Mouse (Mus musculus): Measurements from ENCODE around the gene Rbm38.

Gene Rbm38

DNA sequence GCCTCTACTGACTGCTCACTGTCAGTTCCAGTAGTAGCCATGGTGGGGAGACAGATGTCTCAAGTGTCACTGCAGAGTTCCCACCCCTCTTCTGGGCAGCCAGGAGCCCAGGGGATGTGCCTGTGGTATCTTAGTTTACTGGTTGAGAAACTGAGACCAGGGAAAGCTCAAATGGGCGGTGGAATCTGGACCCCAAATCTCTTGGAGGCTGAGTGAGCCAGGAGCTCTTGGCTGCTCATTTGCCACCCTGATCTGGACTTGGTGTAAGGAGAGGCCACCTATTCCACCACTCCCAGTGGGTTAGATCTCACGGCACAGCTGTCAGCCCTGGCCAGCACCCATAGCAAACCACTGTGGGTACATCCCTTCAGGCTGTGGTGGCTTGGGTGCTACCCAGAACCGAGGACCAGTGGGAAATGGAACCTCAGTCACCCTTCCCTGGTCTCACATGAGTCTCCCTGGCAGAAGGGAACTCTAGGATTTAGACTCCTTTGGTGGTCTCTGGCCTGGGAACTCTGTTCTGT is 8.3 kb downstream of the Rbm38 start:
- in situ Hi-C loops (cut with MboI; ENCODE audit: unreplicated experiment in 2 of 2) = loop anchor here (10.0 to 25.0 kb wide), 4 partner anchors 409 to 1434 kb away; partner anchors contain the start of genes Atp5e (in 1 of the 2), Cass4 (in 1 of the 2), Gm20721 (in 1 of the 2) and Prelid3b (in 1 of the 2)

DNA sequence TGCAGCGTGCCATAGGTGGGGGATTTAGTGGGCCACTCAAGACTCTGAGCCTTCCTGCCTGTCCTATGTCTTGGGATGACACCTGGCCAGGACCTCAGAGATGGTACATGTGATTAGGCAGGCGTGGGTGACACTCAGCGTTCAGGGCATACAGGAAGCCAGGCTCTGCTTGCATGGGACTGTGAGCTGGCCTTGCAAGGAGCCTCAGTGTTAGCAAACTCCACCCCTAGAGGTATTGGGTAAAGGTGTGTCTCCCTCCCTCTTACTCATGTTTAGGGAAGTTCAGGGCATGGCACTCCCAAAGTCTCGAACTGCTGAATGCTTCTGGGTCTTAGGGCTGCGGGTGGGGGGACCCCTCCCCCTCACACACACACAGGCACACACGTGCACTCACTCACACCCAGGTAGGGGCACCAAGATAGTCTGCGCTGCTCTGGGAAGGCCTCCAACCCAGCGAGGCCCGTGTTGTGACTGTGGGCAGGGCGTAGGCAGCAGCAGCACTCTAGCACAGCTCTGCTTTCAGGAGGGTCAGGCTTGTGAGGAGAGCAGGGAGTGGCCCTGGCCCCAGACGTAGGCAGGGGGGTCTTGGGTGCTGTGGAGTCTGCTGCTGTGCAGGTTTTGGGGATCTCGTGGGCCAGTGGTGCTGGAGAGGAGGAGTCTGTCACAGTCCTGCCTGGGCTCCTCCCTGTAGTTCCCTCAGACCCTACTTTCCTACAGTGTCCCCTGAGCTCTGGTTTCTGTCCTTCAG is 10.5 kb downstream of the Rbm38 start:
- in situ Hi-C loops (cut with MboI; ENCODE audit: unreplicated experiment in 2 of 2) = loop anchor here (25.0 kb wide), 3 partner anchors 407 to 1432 kb away; partner anchors contain the start of genes Atp5e (in 1 of the 2), Cass4 (in 1 of the 2), Prelid3b (in 1 of the 2) and Tubb1 (in 1 of the 2)

DNA sequence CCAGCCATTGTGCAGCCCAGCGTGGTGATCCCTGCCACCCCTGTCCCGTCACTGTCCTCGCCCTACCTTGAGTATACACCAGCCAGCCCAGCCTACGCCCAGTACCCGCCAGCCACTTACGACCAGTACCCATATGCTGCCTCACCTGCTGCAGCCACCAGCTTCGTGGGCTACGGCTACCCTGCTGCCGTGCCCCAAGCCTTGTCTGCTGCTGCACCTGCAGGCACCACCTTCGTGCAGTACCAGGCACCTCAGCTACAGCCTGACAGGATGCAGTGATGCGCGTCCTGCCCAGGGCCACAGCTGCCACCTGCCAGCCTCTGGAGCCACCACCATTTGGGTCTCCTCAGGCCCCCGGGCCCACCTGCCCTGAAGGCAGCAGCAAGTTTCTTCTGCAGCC is 13.2 kb downstream of the Rbm38 start:
- in situ Hi-C loops (cut with MboI; ENCODE audit: unreplicated experiment in 2 of 2) = loop anchor here (25.0 kb wide), 3 partner anchors 404 to 1429 kb away; partner anchors contain the start of genes Atp5e (in 1 of the 2), Cass4 (in 1 of the 2), Prelid3b (in 1 of the 2) and Tubb1 (in 1 of the 2)

DNA sequence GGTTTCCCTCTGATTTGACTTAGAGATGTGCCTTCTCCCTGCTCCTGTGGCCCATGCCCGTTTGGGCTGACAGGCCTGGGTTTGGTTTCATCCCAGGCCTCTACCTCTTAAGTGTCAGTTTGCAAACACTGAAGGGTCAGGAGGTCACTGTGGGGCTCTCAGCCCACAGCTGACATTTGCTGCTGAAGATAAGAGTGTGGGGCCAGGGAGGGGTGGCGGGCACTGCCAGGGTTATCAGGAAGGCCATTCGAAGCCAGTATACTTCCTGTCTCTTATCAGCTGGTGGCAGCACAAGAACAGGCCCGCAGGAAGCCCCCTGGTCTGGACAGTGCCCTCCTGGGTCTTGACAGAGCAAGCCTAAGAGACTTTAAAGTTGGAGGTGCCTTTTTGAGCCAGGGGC is 14.7 kb downstream of the Rbm38 start:
- in situ Hi-C loops (cut with MboI; ENCODE audit: unreplicated experiment in 2 of 2) = loop anchor here (25.0 kb wide), 3 partner anchors 402 to 1427 kb away; partner anchors contain the start of genes Atp5e (in 1 of the 2), Cass4 (in 1 of the 2), Prelid3b (in 1 of the 2) and Tubb1 (in 1 of the 2)

DNA sequence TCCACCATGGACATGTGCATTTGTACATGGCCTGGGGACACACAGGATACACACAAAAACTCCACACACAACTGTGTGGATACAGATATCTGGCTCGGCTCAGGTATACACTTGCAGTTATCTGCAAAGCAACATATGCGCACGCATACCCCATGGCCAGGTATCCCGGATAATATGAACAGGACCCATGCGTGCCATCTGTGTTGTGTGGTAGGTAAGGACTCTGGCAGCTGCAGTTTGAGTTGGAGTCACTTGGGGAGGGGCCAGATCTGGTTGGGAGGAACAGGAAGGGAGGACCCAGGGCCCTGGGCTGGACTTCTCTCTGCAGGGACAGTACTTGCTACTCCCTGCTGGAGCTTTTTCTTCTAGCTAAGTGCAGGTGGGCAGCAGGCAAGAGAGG is 15.4 kb downstream of the Rbm38 start:
- in situ Hi-C loops (cut with MboI; ENCODE audit: unreplicated experiment in 2 of 2) = loop anchor here (25.0 kb wide), 3 partner anchors 402 to 1427 kb away; partner anchors contain the start of genes Atp5e (in 1 of the 2), Cass4 (in 1 of the 2), Prelid3b (in 1 of the 2) and Tubb1 (in 1 of the 2)

DNA sequence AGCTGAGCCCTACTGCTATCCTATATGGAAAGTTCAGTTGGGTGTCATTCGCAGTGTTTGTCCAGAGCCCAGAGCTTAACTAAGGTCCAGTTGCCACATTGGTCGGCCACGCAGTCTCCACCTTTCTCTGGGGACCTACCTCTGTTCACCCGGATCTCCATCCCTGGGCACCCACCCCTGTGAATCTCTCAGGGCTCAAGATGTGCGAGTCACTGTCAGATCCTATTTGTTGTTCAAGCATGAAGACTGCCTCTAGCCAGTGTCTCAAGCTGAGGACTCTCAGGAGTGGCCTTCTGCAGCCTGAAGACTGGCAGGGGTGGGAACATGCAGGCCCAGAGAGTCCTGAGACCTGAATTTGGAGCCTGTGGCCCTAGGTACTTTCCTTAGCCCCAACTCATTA is 15.8 kb downstream of the Rbm38 start:
- in situ Hi-C loops (cut with MboI; ENCODE audit: unreplicated experiment in 2 of 2) = loop anchor here (25.0 kb wide), 3 partner anchors 401 to 1426 kb away; partner anchors contain the start of genes Atp5e (in 1 of the 2), Cass4 (in 1 of the 2), Prelid3b (in 1 of the 2) and Tubb1 (in 1 of the 2)

DNA sequence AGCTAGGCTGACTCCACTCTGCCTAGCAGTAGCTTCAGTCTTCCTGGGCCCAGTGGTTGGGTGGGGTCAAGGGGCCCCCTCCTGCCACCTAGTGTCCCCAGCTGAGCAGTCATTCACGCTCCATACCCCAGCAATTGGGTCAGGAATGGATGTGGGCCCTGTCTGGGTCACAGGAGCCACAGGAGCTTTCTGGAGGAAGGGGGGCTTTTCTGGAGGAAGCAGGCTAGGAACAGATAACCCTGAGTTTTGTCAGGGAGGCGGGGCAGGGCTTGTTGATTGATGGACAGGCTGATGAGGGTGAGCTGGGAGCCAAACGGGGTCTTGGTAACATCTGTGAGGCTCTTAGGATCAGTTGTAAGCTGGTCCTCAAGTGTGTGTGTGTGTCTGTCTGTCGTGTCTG is 16.3 kb downstream of the Rbm38 start:
- in situ Hi-C loops (cut with MboI; ENCODE audit: unreplicated experiment in 2 of 2) = loop anchor here (25.0 kb wide), 3 partner anchors 401 to 1426 kb away; partner anchors contain the start of genes Atp5e (in 1 of the 2), Cass4 (in 1 of the 2), Prelid3b (in 1 of the 2) and Tubb1 (in 1 of the 2)

DNA sequence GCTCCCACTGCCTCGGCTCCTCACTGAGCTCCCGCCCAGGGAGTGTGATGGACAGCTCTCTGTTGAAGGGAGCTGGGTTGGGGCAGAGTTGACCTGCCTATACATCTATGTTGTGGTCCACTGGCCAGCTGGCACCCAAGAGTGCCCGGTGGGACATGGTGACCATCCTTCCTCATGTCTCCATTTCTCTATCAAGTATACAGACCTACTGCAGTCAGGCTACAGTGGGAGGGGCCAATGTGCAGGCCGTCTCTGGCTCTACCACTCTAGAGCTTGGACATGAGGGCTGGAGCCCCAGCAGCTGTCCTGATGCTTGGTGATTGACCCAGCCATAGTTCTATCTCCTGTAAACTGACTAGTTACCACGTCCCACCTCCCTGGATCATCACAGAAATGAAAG is 17.0 kb downstream of the Rbm38 start:
- in situ Hi-C loops (cut with MboI; ENCODE audit: unreplicated experiment in 2 of 2) = loop anchor here (25.0 kb wide), 3 partner anchors 400 to 1425 kb away; partner anchors contain the start of genes Atp5e (in 1 of the 2), Cass4 (in 1 of the 2), Prelid3b (in 1 of the 2) and Tubb1 (in 1 of the 2)

DNA sequence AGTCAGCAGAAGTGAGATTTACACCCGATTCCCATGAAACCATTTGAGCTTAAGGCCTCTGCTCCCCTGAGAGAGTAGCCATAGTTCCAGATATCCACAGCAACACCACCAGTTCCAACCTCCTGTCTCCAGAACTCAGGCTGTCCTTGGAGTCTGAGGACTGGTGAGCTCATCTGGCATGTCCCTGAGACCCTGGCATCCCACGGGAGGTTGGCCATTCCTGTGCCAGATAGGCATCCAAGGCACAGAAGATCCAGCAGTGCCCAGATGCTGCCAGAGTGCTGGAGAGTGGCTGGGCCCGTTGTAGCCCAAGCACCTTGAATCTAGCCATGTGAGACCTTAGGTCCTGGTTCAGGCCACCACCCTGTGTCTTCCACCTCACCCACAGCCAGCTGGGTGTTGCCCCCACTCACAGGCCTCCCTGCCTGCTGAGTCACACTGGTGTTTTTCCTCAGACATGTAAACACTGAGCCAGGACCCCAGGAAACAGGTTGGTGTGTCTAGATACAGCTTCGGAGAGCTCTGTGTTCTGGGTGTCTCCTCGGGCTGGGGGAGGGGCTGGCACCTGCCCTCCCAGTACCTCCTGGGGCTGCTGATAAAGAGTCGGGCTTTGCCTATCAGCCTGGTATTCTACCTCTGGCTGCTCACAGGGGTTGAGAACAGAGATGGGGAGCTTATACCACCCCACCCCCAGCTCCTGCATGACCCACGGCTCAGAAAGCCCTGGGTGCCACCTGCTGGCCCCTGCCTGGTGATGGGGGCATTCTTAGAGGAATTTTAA is 17.7 kb downstream of the Rbm38 start:
- in situ Hi-C loops (cut with MboI; ENCODE audit: unreplicated experiment in 2 of 2) = loop anchor here (25.0 kb wide), 3 partner anchors 399 to 1424 kb away; partner anchors contain the start of genes Atp5e (in 1 of the 2), Cass4 (in 1 of the 2), Prelid3b (in 1 of the 2) and Tubb1 (in 1 of the 2)

DNA sequence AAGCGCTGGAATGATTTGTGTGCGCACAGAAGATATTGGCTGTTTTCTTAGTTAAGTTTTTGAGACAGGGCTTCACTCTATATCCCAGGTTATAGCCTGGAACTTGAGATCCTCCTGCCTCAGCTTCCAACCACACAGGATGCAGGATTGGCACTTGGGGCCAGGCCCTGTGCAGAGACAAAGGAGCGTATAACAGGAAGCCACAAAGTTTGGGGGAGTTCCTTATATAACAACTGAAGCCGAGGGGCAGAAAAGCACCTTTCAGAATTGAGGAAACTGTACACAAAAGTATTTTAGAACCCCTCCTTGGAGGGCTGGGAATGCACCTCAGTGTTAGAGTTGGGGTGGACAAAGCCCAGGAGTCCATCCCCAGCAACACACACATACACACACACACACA is 18.7 kb downstream of the Rbm38 start:
- in situ Hi-C loops (cut with MboI; ENCODE audit: unreplicated experiment in 2 of 2) = loop anchor here (25.0 kb wide), 3 partner anchors 398 to 1423 kb away; partner anchors contain the start of genes Atp5e (in 1 of the 2), Cass4 (in 1 of the 2), Prelid3b (in 1 of the 2) and Tubb1 (in 1 of the 2)

DNA sequence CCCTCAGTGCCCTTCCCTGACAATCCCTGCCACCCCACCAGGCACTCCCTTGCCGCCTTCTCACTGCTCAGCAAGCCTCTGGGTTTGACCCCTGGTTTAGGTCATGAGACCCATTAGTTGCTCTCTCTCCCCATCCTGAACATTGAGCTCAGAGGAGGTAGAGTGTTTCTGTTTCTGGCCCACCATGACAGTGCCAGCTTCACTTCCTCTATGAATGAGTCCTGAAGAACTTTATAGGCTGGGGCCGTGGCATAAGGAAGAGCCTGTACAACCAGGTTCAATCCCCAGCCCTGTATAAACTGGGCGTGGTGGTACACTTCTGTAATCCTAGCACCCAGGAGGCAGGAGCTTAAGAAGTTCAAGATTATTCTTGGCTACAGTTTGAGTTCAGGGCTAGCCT is 20.5 kb downstream of the Rbm38 start:
- in situ Hi-C loops (cut with MboI; ENCODE audit: unreplicated experiment in 2 of 2) = loop anchor here (25.0 kb wide), 3 partner anchors 396 to 1421 kb away; partner anchors contain the start of genes Atp5e (in 1 of the 2), Cass4 (in 1 of the 2), Prelid3b (in 1 of the 2) and Tubb1 (in 1 of the 2)

DNA sequence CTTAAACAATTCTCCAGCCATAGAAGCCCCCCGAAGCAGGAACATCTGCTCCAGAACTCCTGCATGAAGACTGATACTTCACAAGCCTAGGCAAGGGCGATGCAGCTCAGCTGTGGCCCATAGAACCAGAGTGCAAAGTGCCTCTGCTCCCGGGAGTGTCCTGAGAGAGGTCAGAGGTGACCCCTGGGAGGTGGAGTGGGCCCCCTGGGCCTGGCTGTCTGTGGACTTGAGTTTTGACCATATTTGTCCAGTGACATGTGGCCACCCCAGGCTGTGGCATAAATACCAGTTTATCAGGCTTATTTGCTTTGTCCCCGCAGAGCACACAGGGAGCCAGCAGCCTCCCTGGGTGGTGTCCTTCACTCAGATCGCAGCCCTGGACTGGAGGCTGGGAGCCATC is 20.9 kb downstream of the Rbm38 start:
- in situ Hi-C loops (cut with MboI; ENCODE audit: unreplicated experiment in 2 of 2) = loop anchor here (25.0 kb wide), 3 partner anchors 396 to 1421 kb away; partner anchors contain the start of genes Atp5e (in 1 of the 2), Cass4 (in 1 of the 2), Prelid3b (in 1 of the 2) and Tubb1 (in 1 of the 2)

DNA sequence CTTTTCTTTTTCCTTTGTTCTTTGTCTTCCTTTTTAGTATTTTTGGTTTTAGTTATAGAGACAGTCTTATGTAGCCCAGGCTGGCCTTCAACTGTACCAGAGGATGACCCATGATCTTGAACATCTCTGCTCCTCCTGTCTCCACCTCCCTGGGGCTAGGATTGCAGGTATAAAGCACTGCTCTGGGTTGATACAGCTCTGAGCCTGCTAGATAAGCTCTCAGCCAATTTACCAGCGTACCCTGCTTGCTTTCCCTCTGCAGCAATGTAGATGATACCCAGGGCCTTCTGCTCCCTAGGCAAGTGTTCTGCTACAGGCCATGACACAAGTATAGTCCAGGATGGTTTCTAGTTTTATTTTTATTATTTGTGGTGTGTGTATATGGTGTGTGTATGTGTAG is 21.6 kb downstream of the Rbm38 start:
- in situ Hi-C loops (cut with MboI; ENCODE audit: unreplicated experiment in 2 of 2) = loop anchor here (25.0 kb wide), 3 partner anchors 395 to 1420 kb away; partner anchors contain the start of genes Atp5e (in 1 of the 2), Cass4 (in 1 of the 2), Prelid3b (in 1 of the 2) and Tubb1 (in 1 of the 2)

DNA sequence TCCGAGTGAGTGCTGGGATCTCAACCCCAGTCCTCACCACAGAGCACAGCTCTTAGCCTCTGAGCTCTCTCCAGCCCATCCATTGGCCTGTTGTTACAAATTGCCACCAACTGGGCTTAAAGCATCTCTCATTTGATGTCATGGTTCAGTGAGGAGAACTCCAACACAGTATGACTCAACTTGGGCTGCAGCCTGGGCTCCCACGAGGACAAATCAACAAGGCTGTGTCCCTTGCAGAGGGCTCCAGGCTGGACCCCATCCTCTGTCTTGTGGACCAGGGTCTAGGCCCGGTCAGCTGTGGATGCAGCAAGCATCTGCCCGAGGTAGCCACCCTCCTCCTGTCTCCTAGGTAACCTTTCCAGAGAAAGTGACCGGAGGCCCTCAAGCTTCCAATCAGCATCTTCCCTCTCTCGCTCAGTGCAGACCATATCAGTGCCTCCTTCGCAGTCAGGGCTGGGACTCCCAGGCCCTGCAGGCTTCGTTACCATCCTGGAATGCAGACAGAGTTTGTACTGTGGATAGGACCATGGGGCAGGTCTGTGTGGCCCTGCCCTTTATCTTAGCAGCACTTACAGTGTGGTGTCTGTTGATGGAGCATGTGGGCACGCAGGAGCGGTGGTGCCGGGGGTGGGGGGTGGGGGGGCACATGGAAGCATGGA is 22.3 kb downstream of the Rbm38 start:
- in situ Hi-C loops (cut with MboI; ENCODE audit: unreplicated experiment in 2 of 2) = loop anchor here (25.0 kb wide), 3 partner anchors 395 to 1420 kb away; partner anchors contain the start of genes Atp5e (in 1 of the 2), Cass4 (in 1 of the 2), Prelid3b (in 1 of the 2) and Tubb1 (in 1 of the 2)

DNA sequence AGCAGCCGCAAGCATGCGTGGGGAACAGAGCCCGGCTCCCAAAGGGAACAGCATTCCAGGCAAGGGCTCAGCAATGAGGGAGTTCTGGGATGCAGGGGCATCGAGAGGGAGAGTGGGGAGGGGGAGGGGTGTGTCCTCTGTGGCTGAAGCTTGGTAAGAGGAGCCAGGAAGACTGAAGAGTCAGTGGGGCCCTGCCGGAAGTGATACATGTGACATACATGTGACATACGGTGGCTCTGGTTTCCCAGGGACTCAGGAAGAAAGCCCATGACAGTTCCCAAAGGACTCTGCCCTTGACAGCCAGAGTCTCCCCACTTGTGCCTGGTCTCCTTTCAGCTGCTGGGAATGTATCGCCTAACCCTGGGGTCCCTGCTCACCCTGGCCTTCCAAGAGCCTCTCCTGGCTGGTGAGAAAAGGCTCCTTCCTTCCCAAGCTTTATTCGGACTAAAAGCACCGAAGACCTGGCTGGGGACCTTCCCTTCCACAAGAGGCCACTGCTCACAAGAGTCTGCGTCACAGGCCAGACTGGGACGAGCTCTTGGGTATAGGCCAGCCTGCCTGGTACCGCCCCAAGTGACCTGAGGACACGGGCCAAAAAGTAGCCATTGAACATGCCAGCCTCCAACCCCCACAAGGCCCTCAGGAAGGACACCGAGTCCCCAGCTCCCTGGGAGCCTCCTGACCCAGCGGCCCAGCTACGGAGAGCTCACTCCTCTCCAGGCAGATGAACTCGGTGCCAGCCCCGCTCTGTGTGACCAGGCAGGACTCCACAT is 24.1 kb downstream of the Rbm38 start:
- in situ Hi-C loops (cut with MboI; ENCODE audit: unreplicated experiment in 2 of 2) = loop anchor here (25.0 kb wide), 3 partner anchors 393 to 1418 kb away; partner anchors contain the start of genes Atp5e (in 1 of the 2), Cass4 (in 1 of the 2), Prelid3b (in 1 of the 2) and Tubb1 (in 1 of the 2)

DNA sequence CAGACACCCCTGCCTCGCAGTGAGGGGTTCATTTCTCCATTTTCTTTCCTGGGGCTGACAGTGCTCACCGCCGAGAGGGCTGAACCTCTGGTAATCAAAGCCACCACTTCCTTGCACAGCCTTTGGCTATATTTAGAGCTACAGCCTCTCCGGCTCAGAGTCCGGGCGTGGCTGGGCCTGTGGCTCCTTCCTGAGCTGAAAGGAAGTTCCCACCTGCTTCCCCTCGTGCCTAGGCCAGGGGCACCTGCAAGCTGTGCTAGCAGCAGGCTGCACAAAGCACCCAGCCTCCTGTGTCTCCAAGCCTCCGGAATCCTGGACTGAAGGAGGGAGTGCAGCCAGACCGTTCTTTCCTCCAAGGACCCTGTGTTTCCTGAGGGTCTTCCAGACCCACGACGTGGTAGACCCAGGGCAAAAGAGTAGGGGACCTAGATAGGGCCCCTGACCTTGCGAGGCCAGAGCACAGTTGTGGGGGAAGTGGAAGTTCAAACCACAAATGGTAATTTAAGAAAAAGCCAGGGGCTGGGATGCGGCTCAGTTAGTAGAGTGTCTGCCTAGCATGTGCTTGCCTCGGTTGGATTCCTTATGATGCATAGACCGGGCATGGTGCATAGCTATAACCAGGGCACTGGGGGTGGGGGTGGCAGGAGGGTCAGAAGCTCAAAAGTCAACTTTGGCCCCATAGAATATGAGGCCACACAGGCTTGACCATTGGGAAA is 26.4 kb downstream of the Rbm38 start:
- in situ Hi-C loops (cut with MboI; ENCODE audit: unreplicated experiment in 2 of 2) = loop anchor here (5.0 to 25.0 kb wide), 4 partner anchors 44 to 1416 kb away; partner anchors contain the start of genes Atp5e (in 1 of the 2), Cass4 (in 1 of the 2), Prelid3b (in 1 of the 2) and Rae1 (in 1 of the 2)

DNA sequence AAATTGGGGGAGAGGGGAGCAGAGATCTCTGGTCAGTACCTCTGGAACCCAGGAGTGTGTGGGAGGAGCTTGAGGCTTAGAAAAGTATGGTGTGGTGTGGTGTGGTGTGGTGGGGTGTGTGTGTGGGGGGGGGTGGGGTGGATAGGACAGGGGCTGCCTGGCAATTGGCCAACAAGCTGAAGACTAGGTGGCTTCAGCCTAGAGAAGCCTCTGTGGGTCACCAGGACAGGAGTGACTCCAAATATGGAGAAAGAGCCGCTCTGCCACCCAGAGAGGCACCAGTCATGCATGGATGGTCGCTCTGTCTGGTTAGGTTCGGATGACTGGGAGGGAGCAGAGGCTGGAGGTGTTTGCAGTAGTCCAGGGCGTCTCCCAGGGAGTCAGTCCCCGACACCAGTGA is 27.2 kb downstream of the Rbm38 start:
- in situ Hi-C loops (cut with MboI; ENCODE audit: unreplicated experiment in 2 of 2) = loop anchor here (5.0 to 25.0 kb wide), 4 partner anchors 45 to 1415 kb away; partner anchors contain the start of genes Atp5e (in 1 of the 2), Cass4 (in 1 of the 2), Prelid3b (in 1 of the 2) and Rae1 (in 1 of the 2)

Measured in v-Abl transformed pro-B cells (cell line).